Mouse (Mus musculus): Measurements from ENCODE around the gene Gpc2. TPM values are rescaled to one million over a fixed set of nuclear protein-coding genes. Genes with fewer than 3 reads are reported as not detected.

Gpc2 gene
- 23.9 and 24.2 TPM in 2 replicates for polyA plus RNA-seq (2014; fragmentation: Nextera tagmentation; extraction: Ambion mirVana)

- peaks cover 32% of the 10 kb centered on the region for H3K36me3 ChIP-seq (replicated peaks; ENCODE audit: control insufficient read depth, insufficient read depth)
- WGBS: 1% methylated on average over 56 of the region's 56 CpGs
- H3K9ac ChIP-seq: peak within 1 kb of the TSS; percentile 71
- peaks cover 7% of the 10 kb centered on the region; the same call in 1 of the 2 replicates for H3K9me3 ChIP-seq (ENCODE audit: control insufficient read depth, low read length)
- H3K27me3 ChIP-seq (ENCODE audit: control insufficient read depth, insufficient read depth, low read length): no peaks in the 10 kb centered on the region
- peak; percentile 99 for ATAC-seq (ENCODE audit: low FRiP score)
- H3K4me1 ChIP-seq (replicated peaks; ENCODE audit: control insufficient read depth, insufficient read depth, low read length): peaks cover 43% of the 10 kb centered on the region
- peak; percentile 97 for DNase-seq (ENCODE audit: low spot score)
- H3K4me3 ChIP-seq (replicated peaks; ENCODE audit: low read length): peak within 1 kb of the TSS; percentile 54
- peak within 1 kb of the TSS; percentile 64 for H3K27ac ChIP-seq
- H3K4me2 ChIP-seq (replicated peaks): peak within 1 kb of the TSS; percentile 68
These were observed at the start of gene Gpc2, which contains the start of the genes Gm43720 and Stag3 for GRCm38 (mm10) chr5:138279585-138280424. Gene Gpc2, minus strand, starts transcription at chr5:138280005. Gene Gm43720, minus strand, starts transcription at chr5:138279958. Gene Stag3, plus strand, starts transcription at chr5:138280240.

DNA sequence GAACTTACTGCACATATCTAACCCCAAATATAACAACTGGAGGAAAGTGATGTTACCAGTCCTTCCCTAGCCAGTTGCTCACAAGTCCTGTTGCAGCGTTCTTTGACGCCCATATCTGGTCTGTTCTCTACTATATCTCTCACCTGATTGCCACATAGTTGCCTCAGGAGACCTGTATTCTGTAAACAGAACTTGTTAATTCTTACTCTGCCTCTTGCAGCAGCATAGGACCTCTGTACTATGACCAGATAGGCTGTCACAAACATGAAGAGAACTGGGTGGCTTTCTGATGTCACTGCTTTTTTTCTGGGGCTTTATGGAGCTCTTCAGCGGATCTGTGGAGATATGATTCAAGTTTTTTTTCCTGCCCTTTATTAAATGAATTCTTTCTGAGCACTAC lies 33.0 kb upstream of the Gpc2 start:
- no peak overlapping the region for H3K27ac ChIP-seq
- no peak overlapping the region for H3K4me2 ChIP-seq (replicated peaks)
- H3K9ac ChIP-seq: no peak overlapping the region
- H3K36me3 ChIP-seq (replicated peaks; ENCODE audit: control insufficient read depth, insufficient read depth): no peaks in the 10 kb centered on the region
- H3K4me3 ChIP-seq (replicated peaks; ENCODE audit: low read length): no peak overlapping the region
- DNase-seq (ENCODE audit: low spot score) (no peak), ATAC-seq (ENCODE audit: low FRiP score) (no peak)
- H3K9me3 ChIP-seq (ENCODE audit: control insufficient read depth, low read length): no peaks in the 10 kb centered on the region
- 93% methylated on average over 3 of the region's 3 CpGs for WGBS
- no peaks in the 10 kb centered on the region for H3K4me1 ChIP-seq (replicated peaks; ENCODE audit: control insufficient read depth, insufficient read depth, low read length)
- no peaks in the 10 kb centered on the region for H3K27me3 ChIP-seq (ENCODE audit: control insufficient read depth, insufficient read depth, low read length)

DNA sequence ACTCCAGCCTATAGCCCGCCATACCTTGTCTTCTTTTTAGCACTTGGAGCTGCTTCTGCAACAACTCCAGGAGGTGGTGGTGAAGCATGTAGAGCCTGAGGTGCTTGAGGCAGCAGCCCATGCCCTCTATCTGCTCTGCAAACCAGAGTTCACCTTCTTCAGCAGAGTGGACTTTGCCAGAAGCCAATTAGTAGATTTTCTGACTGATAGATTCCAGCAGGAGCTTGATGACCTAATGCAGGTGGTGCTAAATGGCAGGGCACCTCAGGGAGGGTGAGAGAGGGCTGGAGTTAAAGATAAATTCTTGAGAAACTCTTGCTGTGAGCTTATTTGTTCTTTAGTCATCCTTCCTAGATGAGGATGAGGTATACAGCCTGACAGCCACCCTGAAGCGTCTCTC lies 19.8 kb upstream of the Gpc2 start:
- H3K4me2 ChIP-seq (replicated peaks): no peak overlapping the region
- H3K4me1 ChIP-seq (replicated peaks; ENCODE audit: control insufficient read depth, insufficient read depth, low read length): no peaks in the 10 kb centered on the region
- no peak for ATAC-seq (ENCODE audit: low FRiP score)
- no peaks in the 10 kb centered on the region for H3K9me3 ChIP-seq (ENCODE audit: control insufficient read depth, low read length)
- 90% methylated on average over 2 of the region's 2 CpGs for WGBS
- no peaks in the 10 kb centered on the region for H3K36me3 ChIP-seq (replicated peaks; ENCODE audit: control insufficient read depth, insufficient read depth)
- no peak for DNase-seq (ENCODE audit: low spot score)
- no peak overlapping the region for H3K27ac ChIP-seq
- H3K27me3 ChIP-seq (ENCODE audit: control insufficient read depth, insufficient read depth, low read length): no peaks in the 10 kb centered on the region
- no peak overlapping the region for H3K9ac ChIP-seq
- no peak overlapping the region for H3K4me3 ChIP-seq (replicated peaks; ENCODE audit: low read length)

DNA sequence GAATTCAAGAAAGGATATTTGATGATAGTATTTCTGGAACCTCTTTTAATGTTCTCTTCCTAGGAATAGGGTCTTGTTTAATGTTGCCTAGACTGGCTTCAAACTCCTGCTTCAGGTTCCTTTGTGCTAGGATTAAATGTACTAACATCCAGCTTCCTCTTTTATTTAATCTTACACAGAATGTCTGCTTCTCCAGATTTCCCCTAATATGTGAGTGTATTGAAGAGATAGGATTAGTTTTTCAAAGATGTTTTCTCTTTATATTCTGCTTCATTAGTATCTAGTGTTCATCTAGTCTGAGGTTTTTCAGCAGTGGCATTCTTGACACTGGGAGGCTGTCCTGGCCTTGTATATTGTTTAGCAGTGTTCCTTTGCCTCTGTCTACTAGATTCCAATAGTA lies 14.4 kb upstream of the Gpc2 start:
- H3K4me3 ChIP-seq (replicated peaks; ENCODE audit: low read length): no peak overlapping the region
- H3K4me2 ChIP-seq (replicated peaks): no peak overlapping the region
- H3K9ac ChIP-seq: no peak overlapping the region
- H3K9me3 ChIP-seq (ENCODE audit: control insufficient read depth, low read length): no peaks in the 10 kb centered on the region
- no peak overlapping the region for H3K27ac ChIP-seq
- no peaks in the 10 kb centered on the region for H3K36me3 ChIP-seq (replicated peaks; ENCODE audit: control insufficient read depth, insufficient read depth)
- H3K27me3 ChIP-seq (ENCODE audit: control insufficient read depth, insufficient read depth, low read length): no peaks in the 10 kb centered on the region
- H3K4me1 ChIP-seq (replicated peaks; ENCODE audit: control insufficient read depth, insufficient read depth, low read length): no peaks in the 10 kb centered on the region
- ATAC-seq (ENCODE audit: low FRiP score) (no peak), DNase-seq (ENCODE audit: low spot score) (no peak)

GRCm38 (mm10) chr5:138291638-138292037 lies 11.8 kb upstream of the Gpc2 start:
- H3K4me2 ChIP-seq (replicated peaks): no peak overlapping the region
- no peaks in the 10 kb centered on the region for H3K9me3 ChIP-seq (ENCODE audit: control insufficient read depth, low read length)
- H3K36me3 ChIP-seq (replicated peaks; ENCODE audit: control insufficient read depth, insufficient read depth): no peaks in the 10 kb centered on the region
- no peak for ATAC-seq (ENCODE audit: low FRiP score)
- WGBS: 80% methylated on average over 1 of the region's 1 CpGs
- no peak for DNase-seq (ENCODE audit: low spot score)
- H3K9ac ChIP-seq: no peak overlapping the region
- H3K4me3 ChIP-seq (replicated peaks; ENCODE audit: low read length): no peak overlapping the region
- no peaks in the 10 kb centered on the region for H3K27me3 ChIP-seq (ENCODE audit: control insufficient read depth, insufficient read depth, low read length)
- H3K4me1 ChIP-seq (replicated peaks; ENCODE audit: control insufficient read depth, insufficient read depth, low read length): no peaks in the 10 kb centered on the region
- H3K27ac ChIP-seq: no peak overlapping the region

DNA sequence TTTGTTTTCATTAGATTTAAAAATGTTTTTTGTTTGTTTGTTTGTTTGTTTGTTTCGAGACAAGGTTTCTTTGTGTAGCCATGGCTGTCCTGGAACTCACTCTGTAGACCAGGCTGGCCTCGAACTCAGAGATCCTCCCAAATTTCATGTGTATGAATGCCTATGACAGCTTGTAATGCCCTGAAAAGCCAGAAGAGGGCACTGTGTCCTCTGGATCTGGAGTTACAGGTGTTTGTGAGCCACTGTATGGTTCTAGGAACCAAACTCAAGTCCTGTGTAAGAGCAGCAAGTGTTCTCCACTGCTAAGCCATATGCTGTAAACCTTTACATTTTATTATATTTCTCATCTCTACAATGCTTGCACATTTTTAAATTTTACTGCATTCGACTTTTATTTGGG lies 8.1 kb upstream of the Gpc2 start:
- DNase-seq (ENCODE audit: low spot score) (no peak), ATAC-seq (ENCODE audit: low FRiP score) (no peak)
- WGBS: 80% methylated on average over 3 of the region's 3 CpGs
- Histone ChIP-seq H3K4me1 (replicated peaks; ENCODE audit: control insufficient read depth, insufficient read depth, low read length) (no peaks in the 10 kb centered on the region), H3K4me2 (replicated peaks) (no peak overlapping the region), H3K27ac (no peak overlapping the region), H3K4me3 (replicated peaks; ENCODE audit: low read length) (no peak overlapping the region), H3K27me3 (ENCODE audit: control insufficient read depth, insufficient read depth, low read length) (no peaks in the 10 kb centered on the region), H3K36me3 (replicated peaks; ENCODE audit: control insufficient read depth, insufficient read depth) (no peaks in the 10 kb centered on the region), H3K9ac (no peak overlapping the region), H3K9me3 (ENCODE audit: control insufficient read depth, low read length) (no peaks in the 10 kb centered on the region)

GRCm38 (mm10) chr5:138283540-138283939 lies 3.7 kb upstream of the Gpc2 start:
- no peak overlapping the region for H3K4me3 ChIP-seq (replicated peaks; ENCODE audit: low read length)
- WGBS: 59% methylated on average over 1 of the region's 1 CpGs
- H3K9ac ChIP-seq: no peak overlapping the region
- no peaks in the 10 kb centered on the region for H3K36me3 ChIP-seq (replicated peaks; ENCODE audit: control insufficient read depth, insufficient read depth)
- peaks cover 7% of the 10 kb centered on the region; the same call in 1 of the 2 replicates for H3K9me3 ChIP-seq (ENCODE audit: control insufficient read depth, low read length)
- no peak for DNase-seq (ENCODE audit: low spot score)
- peaks cover 6% of the 10 kb centered on the region for H3K4me1 ChIP-seq (replicated peaks; ENCODE audit: control insufficient read depth, insufficient read depth, low read length)
- ATAC-seq (ENCODE audit: low FRiP score): no peak
- no peak overlapping the region for H3K4me2 ChIP-seq (replicated peaks)
- H3K27ac ChIP-seq: no peak overlapping the region
- H3K27me3 ChIP-seq (ENCODE audit: control insufficient read depth, insufficient read depth, low read length): no peaks in the 10 kb centered on the region

DNA sequence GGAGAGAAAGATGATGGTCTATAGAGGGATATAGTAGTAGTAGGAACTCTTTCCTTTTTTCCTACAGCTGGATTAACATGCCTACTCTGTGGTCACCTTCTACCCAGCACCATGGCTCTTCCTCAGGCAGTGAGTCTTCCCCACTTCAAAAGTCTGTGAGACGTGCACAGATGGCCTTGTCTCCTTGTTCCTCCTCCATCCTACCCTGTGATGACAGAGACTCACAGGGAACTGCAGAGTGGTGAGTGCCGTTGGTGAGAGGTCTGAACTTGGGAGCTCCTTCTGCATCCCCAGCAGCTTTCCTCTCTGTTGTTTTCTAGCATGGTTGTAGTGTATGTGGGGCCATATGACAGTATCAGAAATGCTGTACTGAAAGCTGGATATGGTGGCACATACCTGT lies 2.0 kb upstream of the Gpc2 start:
- Histone ChIP-seq H3K4me2 (replicated peaks) (no peak overlapping the region), H3K9ac (no peak overlapping the region), H3K4me1 (replicated peaks; ENCODE audit: control insufficient read depth, insufficient read depth, low read length) (peaks cover 23% of the 10 kb centered on the region), H3K27me3 (ENCODE audit: control insufficient read depth, insufficient read depth, low read length) (no peaks in the 10 kb centered on the region), H3K36me3 (replicated peaks; ENCODE audit: control insufficient read depth, insufficient read depth) (peaks cover 15% of the 10 kb centered on the region; the same call in 1 of the 2 replicates), H3K4me3 (replicated peaks; ENCODE audit: low read length) (no peak overlapping the region), H3K27ac (no peak overlapping the region), H3K9me3 (ENCODE audit: control insufficient read depth, low read length) (peaks cover 7% of the 10 kb centered on the region; the same call in 1 of the 2 replicates)
- no peak for DNase-seq (ENCODE audit: low spot score)
- WGBS: 86% methylated on average over 2 of the region's 2 CpGs
- no peak for ATAC-seq (ENCODE audit: low FRiP score)

DNA sequence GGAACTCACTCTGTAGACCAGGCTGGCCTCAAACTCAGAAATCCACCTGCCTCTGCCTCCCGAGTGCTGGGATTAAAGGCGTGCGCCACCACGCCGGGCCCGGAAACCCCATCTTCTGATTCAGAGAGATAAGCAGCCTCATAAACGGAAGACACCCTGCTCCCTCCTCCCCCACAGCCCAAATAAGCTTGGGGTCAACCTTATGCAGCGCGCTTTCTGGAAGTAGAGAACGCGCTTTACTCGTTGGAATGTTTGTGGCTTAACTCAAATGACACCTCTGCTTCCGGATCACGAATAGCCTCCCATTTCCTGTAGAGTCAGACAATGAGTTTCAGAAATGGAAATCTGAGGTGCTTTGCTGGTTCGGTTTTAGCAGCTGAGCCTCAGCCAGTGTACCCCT lies 1.0 kb upstream of the Gpc2 start:
- H3K9me3 ChIP-seq (ENCODE audit: control insufficient read depth, low read length): peaks cover 7% of the 10 kb centered on the region; the same call in 1 of the 2 replicates
- H3K27me3 ChIP-seq (ENCODE audit: control insufficient read depth, insufficient read depth, low read length): no peaks in the 10 kb centered on the region
- peaks cover 33% of the 10 kb centered on the region for H3K4me1 ChIP-seq (replicated peaks; ENCODE audit: control insufficient read depth, insufficient read depth, low read length)
- H3K36me3 ChIP-seq (replicated peaks; ENCODE audit: control insufficient read depth, insufficient read depth): peaks cover 23% of the 10 kb centered on the region; the same call in 1 of the 2 replicates
- no peak overlapping the region for H3K27ac ChIP-seq
- H3K9ac ChIP-seq: no peak overlapping the region
- ATAC-seq (ENCODE audit: low FRiP score): no peak
- 93% methylated on average over 15 of the region's 15 CpGs for WGBS
- DNase-seq (ENCODE audit: low spot score): no peak
- H3K4me2 ChIP-seq (replicated peaks): peak overlapping the region; percentile 68
- H3K4me3 ChIP-seq (replicated peaks; ENCODE audit: low read length): peak overlapping the region; percentile 54

Measured in hindbrain, embryonic 14.5 days (tissue).